Mouse (Mus musculus): ENCODE measurements at regions not wholly inside any gene's neighbourhood (a gene's known extent, or its start where the extent isn't known, plus 50 kb on each side); places are given as distances from the start of the nearest gene placed in this dataset.
A peak's percentile ranks its signal among the peaks of the same experiment; 100 is the strongest.

GRCm38 (mm10) chr8:26688745-26689478, 288.2 kb upstream of the Zfp703 start:
- DNase-seq (ENCODE audit: low spot score), result no peak

GRCm38 (mm10) chr8:26689479-26690177, 287.5 kb upstream of the Zfp703 start:
- DNase-seq (ENCODE audit: low spot score), result no peak

- peak; percentile 9 for DNase-seq (ENCODE audit: low spot score)
Measured at GRCm38 (mm10) chr8:26690178-26690735, 286.9 kb upstream of the Zfp703 start.

DNA sequence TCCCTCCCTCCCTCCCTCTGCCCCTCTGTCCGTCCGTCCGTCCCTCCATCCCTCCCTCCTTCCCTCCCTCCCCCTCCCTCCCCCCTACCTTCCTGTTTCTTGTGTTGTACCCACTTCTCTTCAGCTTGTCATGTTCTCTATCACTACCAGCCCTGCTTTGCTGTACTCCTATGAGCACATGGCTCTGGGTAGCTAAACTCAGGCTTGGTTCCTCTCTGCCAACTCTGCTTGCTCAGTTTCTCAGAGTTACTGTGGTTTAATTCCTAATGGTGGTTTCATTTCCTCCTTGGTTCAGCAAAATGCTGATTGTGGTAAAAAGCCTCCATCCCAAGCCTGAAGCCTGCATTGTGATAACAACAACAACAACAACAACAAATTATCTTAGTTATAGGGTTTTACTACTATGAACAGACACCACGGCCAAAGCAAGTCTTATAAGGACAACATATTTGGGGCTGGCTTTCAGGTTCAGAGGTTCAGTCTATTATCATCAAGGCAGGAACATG, 279.5 kb upstream of the Zfp703 start:
- DNase-seq (ENCODE audit: low spot score), result no peak

- DNase-seq (ENCODE audit: low spot score), result no peak
Measured at GRCm38 (mm10) chr8:26698580-26698979, 278.5 kb upstream of the Zfp703 start.

DNA sequence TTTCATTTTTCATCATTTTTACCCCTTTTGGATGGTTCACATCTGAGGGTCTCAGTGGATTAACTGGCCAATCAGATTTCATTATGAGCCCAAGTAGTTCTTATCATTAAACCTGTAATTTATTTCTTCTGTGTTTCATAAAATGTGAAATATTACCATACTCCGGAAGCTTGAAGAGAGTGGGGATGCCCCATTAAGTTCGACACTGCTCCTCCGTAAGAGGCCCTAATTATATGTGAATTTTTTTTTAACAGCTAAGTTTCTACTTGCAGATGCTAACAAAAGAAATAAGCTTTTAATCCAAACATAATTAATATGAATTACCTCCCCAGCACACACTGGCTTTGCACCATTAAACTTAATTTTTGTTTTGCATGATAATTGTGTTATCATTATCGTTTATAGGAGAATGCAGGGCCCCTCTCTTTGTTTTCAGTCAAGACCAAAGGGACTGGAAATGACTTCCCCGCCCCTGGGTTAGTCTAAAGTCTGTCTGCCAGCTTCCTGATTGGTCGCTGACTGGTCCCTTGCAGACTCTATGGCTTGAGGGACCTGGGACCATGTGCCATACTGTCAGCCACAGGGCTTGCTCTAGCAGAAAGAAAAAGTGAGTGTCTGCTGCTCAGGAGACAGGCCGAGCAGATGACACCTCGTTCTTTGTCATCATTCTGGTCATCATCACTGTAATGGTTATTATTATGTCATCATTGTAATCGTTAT, 270.9 kb upstream of the Zfp703 start:
- DNase-seq (ENCODE audit: low spot score), result no peak

GRCm38 (mm10) chr8:26706768-26707156, 270.4 kb upstream of the Zfp703 start:
- DNase-seq (ENCODE audit: low spot score), result no peak

- DNase-seq (ENCODE audit: low spot score), result no peak
Measured at GRCm38 (mm10) chr8:26713836-26714235, 263.3 kb upstream of the Zfp703 start.

DNA sequence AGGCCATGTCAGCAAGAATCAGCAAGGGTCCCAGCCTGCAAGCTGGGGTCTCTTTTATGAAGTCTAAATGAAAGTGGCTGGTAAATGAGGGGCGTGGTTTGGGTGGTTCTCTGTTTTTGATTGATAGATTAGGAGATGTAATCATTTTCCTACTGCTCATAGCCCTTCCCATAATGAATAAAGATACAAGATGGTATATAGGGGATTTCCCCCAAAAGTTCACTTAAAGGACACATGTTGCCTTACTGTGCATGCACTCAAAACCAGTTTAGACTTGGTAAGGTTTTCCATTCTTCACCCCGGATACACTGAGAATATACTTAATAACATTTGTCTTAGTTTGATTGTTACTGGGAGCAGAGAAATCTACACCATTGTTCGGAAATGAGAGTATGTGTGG, 262.4 kb upstream of the Zfp703 start:
- no peak for DNase-seq (ENCODE audit: low spot score)

- no peak for DNase-seq (ENCODE audit: low spot score)
Measured at GRCm38 (mm10) chr8:26718409-26719355, 258.4 kb upstream of the Zfp703 start.

DNA sequence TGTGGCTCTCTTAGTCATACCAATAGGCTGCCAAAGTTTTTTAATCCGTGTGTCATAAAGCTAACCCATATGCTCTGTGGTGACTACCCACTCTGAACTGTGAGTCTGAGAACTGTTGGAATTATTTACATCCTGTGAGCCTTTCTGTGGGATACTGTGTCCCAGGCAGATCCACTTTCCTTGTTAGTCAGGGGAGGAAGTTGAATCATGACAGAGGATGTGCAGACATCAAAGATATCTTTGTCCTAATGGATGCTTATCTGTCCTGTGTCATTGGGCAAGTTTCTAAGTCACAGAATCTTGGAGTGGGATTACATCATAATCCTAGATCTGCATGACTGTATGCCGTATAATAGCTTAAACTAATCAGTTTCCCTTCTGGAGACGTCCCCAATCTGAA, 254.4 kb upstream of the Zfp703 start:
- DNase-seq (ENCODE audit: low spot score), result no peak

DNA sequence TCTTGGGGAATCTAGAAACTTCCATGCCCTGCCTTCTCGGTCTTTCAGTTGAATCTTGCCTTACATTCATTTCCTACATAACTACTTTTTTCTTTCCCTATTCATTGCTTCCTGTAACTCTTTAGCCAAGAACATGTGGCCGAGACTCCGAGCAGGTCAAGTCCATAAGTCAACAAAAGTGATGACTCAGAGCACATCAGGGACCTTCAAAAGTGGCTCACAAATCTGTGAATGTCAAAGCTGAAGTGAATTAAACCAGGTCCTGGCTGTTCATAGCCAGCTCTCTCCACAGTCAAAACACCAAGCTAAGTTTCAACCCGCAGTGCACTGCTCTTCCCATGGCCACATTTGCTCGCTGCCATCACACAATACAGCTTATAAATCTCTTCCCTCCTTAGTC, 252.5 kb upstream of the Zfp703 start:
- no peak for DNase-seq (ENCODE audit: low spot score)

- no peak for DNase-seq (ENCODE audit: low spot score)
Measured at GRCm38 (mm10) chr8:26725521-26725920, 251.6 kb upstream of the Zfp703 start.

- no peak for DNase-seq (ENCODE audit: low spot score)
Measured at GRCm38 (mm10) chr8:26729351-26729750, 247.8 kb upstream of the Zfp703 start.

GRCm38 (mm10) chr8:26731111-26731510, 246.0 kb upstream of the Zfp703 start:
- no peak for DNase-seq (ENCODE audit: low spot score)

- no peak for DNase-seq (ENCODE audit: low spot score)
Measured at GRCm38 (mm10) chr8:26744424-26744823, 232.7 kb upstream of the Zfp703 start.

DNA sequence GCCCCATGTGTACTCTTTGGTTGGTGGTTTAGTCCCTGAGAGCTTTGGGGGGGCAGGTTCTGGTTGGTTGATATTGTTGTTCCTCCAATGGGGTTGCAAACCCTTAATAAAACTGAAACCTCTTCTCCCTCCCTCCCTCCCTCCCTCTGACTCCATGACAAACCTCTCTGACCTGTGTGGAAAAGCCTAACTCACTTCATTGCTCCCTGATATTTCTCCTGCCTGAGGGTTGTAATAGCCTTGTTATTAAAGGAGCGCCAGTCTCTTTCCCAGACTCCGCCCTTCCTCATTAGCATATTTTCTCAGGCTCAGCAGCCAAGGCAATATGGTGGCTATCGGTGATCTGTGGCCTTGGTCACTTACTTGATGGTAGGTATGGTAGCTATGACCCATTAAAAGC, 230.3 kb upstream of the Zfp703 start:
- DNase-seq (ENCODE audit: low spot score), result no peak

- peak; percentile 27 for DNase-seq (ENCODE audit: low spot score)
Measured at GRCm38 (mm10) chr8:26747241-26747972, 229.7 kb upstream of the Zfp703 start.

- no peak for DNase-seq (ENCODE audit: low spot score)
Measured at GRCm38 (mm10) chr8:26748161-26748971, 228.8 kb upstream of the Zfp703 start.

- DNase-seq (ENCODE audit: low spot score), result no peak
Measured at GRCm38 (mm10) chr8:26748972-26749291, 228.2 kb upstream of the Zfp703 start.
